Mouse (Mus musculus) yolk sac, embryonic 10.5 days (tissue): Measurements from ENCODE around the gene Fstl1.

Source experiments
- DNase-seq: peaks from one replicate; pipeline ENCODE4 v3.0.0-alpha.2; 2017; ENCODE audit warnings: low spot score

Fstl1 gene

GRCm38 (mm10) chr16:37787558-37788194 lies 11.0 kb downstream of the Fstl1 start:
- DNase-seq, result no peak

GRCm38 (mm10) chr16:37788367-37789014 lies 11.8 kb downstream of the Fstl1 start:
- peak; percentile 46 for DNase-seq

- no peak for DNase-seq
These were observed 12.3 kb downstream of the Fstl1 start for GRCm38 (mm10) chr16:37789015-37789381.

DNA sequence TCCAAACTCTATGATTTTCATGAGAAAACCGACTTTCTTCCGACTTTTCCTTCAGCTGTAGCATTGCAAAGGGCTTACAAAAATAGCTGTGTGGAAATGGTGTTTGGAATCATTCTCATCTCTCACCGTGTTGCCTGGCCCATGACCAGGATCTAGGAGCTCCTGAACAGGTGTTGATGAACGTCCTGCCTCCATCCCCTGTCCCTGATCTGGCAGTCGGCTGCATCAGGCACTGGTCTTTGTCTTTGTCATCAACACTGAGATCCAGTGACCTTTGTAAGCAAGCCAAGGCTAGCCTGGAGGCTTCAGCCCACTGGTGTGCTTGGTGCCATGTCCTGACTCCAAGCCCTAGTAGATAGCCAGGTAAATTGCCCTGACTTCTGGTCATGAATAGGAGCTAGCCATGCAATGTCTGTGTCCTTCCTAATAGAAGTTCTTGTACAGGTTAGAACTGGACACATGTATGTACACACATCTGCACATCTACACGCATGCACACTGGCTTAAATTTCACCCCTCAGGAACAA lies 12.8 kb downstream of the Fstl1 start:
- DNase-seq, result no peak

GRCm38 (mm10) chr16:37790008-37790780 lies 13.5 kb downstream of the Fstl1 start:
- no peak for DNase-seq

DNA sequence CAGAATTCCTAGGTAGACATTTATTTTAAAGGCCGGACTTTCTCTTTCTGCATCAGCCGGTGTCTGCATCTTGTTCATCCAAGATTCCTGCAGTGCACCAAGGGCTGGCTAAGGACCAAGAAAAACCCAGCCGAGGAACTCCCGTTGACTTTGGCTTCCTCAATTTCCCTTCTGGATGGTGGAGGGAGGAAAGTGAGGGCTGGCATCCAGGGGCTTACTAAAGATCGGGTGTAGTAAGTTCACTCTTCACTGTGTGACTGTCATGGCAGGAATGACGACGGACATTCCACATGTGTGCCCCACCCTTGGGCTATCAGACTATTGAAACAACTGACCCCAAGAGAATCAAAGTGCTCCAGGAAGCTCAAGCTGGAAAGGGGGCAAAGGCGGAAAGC lies 14.1 kb downstream of the Fstl1 start:
- DNase-seq, result no peak

DNA sequence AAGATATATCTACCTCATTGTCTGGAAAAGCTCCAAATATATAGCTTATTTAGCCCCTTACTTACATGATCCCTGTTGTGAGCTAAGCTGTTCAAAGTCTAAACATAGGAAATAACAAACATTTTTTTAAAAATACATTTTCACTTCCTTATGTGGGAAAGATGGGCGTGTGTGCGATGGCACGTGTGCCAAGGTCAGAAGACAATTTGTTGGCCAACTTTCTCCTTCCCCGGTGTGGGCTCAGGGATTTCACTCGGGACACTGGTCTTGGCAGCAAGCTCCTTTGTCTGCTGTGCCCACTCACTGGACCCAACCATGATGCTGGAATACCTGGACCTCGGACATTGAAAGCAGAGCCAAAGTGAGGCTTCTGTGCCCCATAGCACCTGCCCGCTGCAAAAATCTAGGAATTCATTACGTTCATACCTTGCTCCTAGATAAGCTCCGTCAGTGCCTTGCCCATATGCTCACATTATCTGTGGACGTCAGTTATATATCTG lies 19.0 kb downstream of the Fstl1 start:
- no peak for DNase-seq

DNA sequence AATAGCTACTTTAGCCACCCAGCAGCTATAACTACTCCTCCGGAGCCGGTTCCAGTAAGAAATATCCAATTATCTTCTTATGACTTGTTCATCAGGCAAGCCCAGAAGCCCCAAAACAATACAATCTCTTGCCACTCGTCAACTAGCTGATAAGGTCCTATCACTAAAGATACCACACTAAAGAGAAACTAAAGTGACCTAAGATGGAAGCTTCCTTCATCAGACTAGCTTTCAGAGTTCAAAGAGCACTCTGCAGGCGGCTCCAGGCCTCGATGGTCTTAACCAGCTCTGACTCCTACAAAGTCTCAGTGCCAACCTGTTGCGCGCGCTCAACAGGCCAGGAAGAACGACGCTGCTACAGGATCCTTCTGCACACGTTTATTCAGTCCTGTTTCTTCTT lies 19.6 kb downstream of the Fstl1 start:
- DNase-seq, result no peak

DNA sequence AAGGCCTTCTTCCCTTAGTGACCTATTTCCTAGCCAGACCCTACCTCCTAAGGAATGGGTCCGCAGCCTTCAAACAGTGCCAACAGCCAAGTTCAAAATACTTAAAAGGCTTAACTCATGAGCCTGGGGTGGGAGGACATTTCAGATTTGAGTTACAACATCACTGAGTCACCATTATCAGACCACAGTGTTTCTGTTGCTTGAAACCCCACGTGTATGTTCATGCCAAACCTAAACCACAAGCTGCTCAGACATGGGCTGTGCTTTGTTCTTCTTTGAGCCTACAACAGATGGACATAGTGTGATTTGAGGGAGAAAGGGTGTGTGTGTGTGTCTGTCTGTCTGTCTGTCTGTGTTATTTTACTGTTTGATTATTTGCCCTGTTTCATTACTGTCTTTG lies 24.4 kb downstream of the Fstl1 start:
- no peak for DNase-seq

DNA sequence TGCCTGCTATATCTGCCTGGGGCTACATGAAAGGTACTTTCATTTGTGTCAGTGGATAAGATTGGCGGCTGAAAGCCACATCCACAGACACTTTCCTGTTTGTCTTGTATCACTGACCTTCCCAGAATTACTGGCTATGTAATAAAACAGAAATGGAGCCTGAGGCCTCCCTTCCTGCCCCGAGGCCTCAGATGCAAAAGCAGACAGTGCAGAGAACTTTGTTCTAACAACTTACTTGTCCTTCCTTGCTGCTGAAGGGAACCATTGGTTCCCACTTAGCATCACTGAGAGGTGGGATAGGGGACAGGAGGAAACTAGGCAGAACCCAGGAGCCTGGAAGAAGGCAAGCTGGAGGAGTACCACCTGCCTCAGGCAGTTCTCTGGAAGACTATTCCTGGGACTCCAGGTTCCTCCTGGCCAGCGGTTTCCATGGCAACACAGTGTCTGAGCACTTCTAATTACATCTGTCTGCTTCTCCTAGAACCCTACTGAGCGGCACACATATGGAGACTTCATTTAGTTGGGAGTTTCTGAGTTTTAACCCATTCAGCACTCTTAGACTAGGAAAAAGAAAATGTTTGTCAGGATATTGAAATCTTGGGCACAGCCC lies 26.1 kb downstream of the Fstl1 start:
- no peak for DNase-seq

DNA sequence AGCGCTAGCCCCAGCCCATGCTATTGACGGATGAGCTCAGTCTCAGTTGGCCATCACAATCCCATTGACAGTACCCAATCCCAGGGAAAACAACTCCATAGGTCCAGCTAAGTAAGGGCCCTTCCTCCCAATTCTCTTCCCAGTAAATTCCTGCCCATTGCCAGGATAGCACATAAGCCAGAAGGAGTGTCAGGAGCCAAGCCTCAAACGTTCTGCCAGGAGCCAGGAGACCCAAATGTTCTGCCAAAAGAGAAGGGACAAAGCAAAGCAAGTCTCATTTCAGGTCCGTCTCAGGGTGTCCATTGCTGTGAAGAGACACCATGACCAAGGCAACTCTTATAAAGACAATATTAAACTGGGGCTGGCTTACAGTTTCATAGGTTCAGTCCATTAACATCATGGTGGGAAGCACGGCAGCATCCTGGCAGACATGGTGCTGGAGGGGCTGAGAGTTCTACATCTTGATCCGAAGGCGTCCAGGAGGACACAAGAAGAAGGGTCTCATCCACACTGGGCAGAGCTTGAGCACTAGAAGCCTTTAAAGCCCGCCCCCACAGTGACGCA lies 26.8 kb downstream of the Fstl1 start:
- DNase-seq, result no peak

DNA sequence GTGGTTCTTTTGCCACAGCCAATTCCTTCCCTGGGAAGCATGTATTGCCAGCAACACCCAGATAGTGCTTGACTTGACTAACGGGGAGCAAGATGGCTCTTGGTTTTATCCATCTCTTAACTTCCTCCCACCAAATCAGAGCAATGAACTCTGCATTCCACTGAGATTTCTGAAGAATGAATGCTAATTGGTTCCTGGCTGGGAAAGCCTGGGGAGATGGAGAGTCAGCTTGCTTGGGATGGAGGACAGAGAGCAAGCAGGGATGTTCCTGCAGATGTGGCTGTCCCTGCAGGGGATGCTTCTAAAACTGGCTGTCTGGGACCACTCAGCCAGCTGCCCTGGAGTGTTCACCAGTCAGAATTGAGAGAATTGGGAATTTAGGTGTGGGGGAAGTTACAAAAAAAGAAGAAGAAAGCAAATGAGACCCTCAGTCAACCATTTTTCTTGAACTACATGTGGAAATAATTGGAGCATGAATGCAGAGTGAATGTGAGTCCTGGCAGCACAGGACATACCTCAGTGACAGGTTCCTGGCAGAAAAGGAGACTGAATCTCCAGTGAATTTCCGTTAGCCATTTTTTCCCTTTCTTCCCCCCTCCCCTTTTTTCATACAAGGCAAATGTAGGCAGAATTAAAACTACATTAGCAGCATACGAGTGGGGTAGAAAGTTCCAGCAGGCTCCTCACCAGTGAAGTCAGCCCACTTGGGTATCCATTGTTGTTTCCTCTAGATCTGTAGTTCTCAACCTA lies 29.2 kb downstream of the Fstl1 start:
- no peak for DNase-seq

GRCm38 (mm10) chr16:37807269-37807668 lies 30.6 kb downstream of the Fstl1 start:
- no peak for DNase-seq

DNA sequence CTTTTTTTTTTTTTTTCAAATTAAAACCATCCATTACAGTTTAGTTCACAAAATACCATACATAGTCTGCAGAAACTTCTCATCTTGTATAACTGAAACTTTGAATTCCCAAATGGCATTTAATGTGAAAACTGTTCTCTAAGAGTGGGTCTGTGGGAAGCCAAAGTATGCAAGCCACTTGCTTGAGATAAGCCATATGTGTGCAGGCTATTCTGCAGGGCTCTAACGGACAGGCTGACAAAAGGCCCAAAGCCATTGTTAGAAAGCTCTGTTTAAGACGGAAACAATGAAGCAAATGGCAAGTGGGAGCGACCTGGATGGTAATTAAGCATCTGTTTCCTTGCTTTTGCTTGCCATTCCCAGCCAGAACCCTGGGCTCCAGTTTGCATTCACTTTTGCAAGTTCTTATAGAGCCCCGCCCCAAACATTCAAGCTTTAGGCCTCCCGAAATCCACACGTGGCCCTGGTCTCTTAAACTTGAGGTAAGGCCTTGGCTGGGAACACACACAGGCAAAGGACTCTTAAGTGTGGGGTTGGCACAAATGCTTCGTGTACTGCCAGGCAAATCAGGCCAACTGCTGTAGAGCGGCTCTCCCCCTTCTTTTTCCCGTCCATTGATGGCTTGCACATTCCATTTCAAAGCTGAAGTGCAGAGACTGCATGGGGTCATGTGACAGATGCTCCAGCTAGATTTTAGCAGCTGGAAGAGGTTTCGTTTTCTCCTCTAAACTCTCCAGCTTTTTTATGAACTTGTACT lies 32.4 kb downstream of the Fstl1 start:
- DNase-seq, result no peak

DNA sequence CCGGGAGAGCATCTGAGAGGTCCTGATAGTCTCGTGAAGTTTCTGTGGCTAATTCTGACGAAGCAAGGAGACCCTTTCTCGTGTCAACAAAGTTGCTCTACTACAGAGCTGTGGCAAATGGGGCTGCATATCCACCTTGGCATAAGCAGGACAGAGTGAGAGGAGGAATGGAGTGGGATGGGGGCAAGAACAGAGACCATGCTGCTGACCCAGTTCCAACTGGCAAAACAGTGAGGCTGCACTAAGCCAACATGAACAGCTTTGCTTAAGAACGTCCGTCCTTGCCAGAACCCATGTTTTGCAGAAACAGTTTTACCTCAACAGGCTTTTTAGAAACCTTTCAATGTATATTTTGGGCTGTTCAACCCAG lies 32.9 kb downstream of the Fstl1 start:
- DNase-seq, result no peak

- no peak for DNase-seq
These were observed 35.2 kb downstream of the Fstl1 start for GRCm38 (mm10) chr16:37811874-37812273.

DNA sequence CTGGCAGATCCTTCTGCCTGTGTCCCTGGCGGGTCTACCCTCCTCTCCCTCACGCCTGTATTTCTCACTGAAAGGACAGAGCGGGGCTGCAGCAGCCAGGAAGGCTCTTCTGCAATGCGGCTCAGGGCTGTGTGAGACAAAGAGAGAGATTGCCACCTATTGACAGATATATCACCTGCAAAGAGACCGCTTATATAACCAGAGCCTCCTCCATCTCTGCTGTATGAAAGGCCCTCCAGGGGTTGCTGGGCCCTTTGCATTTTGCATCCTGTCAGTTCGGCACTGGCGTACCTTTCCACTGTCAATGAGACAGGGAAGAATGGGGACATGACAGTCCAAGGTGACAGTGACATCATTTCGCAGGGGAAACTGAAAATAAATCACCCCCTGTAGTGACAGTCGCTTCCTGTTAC lies 35.8 kb downstream of the Fstl1 start:
- no peak for DNase-seq

DNA sequence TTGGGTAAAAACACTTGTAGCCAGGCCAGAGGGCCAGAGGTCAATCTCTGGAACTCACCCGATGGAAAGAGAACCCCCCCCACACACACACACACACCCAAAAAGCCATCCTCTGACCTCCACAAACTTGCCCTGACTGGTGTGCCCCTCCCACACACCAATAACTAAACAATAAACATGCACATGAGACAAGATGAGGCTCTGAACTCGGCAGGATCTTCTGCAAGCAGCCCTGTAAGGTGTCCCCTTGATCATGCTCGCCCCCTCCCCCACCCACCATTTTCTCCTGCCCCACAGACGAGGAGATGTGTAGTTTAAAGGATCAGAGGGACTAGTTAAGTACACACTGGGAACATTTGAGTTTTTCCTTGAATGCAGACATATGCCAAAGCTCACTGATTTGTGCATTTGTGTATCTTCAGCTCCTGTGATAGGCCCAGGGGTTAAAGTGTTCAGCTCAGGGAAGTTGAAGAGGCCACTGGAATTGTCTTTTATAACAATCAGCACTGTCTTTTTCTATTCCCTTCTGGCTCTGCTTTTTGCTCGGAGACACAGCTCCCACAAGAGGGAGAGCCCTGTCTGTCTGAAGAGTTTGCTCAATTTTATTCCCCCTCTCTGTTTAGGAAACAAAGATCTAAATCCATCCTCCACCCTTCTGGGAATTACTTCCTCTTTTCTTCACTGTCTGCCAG lies 37.2 kb downstream of the Fstl1 start:
- no peak for DNase-seq

DNA sequence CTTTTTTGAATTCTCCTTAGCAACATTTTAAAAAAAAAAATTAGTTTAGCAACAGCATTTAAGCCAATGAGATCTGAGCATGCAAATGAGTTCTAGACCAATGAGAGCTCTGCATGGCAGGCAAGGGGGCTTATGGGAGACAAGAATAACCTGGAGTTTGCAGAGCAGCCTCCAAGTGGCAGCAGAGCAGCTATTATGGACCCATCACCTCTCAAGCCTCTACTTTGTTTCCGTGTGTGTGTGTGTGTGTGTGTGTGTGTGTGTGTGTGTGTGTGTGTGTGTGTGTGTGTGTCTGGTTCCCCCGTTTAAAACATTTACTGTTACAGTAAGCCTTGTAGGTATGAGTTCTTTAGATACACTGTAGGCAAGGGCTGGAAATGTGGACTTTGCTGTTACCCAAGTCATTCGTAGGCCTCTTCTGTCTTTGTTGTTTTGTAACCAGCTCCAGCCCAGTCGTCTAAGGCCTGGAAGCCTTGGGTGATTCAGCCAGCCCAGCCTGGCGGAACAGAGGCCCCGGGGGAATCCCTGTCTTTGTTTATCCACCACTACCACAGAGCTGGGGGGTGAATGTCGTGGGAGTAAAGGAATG lies 37.8 kb downstream of the Fstl1 start:
- DNase-seq, result peak; percentile 76

DNA sequence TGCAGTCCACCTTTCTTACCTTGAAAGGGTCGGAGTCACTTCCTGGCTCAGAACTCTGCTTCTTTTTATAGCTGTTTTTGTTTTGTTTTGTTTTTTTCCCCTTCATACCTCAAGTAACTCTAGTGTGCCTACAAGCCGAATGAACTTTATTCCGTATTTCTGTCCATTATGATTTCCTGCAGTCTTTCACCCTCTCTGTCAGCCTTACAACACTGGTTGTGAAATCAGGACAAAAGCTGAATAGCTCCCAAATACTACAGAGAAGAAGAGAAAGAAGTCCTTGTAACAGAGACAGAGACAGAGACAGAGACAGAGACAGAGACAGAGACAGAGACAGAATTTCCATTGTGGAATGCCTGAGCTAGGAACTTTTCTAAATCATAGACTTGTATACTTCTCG lies 41.3 kb downstream of the Fstl1 start:
- no peak for DNase-seq
